ENCODE assay signal across 1 mouse cellular context in genomic region chr1:54585278-54585846, GRCm38 (mm10).
TF ChIP-seq lines count a peak whose summit lies in the region.

No protein-coding gene starts in this region.

TF ChIP-seq in CH12.LX, 34 proteins besides CTCF, POLR2A, EP300 and RAD21 (continued from another document):
- TF ChIP-seq IRF4 (IDR thresholded peaks at IDR 0.05; ENCODE audit: low read depth, low read length) (peak; percentile 72; the same call in 1 of the 2 replicates), ZMIZ1 (IDR thresholded peaks at IDR 0.05; ENCODE audit: low read depth, low read length) (peak; percentile 45; the same call in 1 of the 2 replicates), PAX5 (IDR thresholded peaks at IDR 0.05; ENCODE audit: low read length) (no peak)
